Mouse (Mus musculus) retina, postnatal 1 day (tissue): ENCODE data around the gene Abhd4.

ENCODE experiments used
- DNase-seq: peaks from one replicate; pipeline ENCODE4 v3.0.0-alpha.2; 2012

The Abhd4 gene

DNA sequence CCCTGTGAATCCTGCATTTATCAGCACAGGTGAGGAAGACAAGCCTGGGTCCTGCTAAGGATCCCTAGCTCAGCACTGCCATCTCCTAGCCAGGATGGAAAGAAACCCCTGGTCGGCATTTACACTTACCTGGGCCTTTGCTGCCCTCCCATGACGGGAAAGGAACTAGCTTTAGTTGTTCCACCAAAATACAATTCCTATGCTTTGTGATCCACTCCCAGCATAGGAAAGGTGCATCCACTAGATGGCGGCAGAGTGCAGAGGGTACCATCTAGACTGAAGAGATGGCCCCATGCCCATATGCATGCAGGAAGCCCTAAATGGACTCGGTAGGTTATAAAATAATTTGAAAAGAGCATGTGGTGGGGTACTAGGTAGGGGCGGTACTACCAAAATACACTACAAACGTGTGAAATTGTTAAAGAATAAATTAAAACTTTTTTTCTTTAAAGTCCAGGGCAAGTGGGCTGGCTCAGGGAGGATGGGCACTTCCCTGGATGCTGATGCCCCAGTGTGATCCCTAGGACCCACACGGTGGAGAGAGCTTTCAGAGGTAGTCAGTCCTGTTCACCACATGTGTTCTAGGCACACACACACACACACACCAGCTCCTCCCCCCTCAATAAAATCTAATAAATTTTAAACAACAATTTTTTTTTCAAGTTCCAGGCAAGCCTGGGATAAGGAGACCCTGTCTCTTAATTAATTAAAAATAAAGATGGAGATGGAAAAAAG lies 14.8 kb upstream of the Abhd4 start:
- DNase-seq: peak; percentile 84

DNA sequence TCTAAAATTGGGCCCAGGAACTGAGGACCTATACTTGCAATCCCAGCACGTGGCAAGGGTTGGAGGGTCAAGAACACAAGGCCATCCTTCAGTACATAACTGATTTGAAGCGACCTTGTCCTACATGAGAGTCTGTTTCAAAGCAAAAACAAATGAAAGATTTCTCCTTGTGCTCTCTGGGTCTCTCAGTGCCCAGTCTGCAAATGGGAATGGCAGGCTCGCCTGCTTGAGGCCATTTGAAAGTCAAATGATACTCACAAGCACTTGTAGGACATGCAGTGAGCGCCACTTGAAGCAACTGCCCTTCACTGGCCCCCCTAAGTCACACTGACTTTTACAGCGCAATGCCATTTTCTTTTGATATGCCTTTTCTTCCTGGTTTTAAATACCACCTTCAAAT lies 13.4 kb upstream of the Abhd4 start:
- no peak for DNase-seq

DNA sequence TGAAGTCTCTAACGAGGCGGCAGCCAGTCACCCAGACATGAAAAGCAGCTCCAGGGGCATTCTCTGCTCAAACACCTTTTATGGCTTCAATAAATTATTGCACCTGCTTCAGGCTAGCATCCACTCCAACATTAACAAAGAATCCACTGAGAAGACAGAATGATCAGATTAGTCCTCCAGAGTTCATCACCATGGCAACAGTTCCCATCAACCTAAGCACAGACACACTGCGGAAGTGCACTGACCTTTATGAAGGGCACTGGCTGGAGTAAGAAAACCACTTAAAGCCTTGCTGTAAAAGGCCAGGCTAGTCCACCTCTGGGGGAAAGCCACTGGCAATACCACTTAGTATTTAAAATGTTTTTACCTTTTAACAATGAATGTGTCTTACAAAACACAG lies 9.8 kb upstream of the Abhd4 start:
- DNase-seq: peak; percentile 72

DNA sequence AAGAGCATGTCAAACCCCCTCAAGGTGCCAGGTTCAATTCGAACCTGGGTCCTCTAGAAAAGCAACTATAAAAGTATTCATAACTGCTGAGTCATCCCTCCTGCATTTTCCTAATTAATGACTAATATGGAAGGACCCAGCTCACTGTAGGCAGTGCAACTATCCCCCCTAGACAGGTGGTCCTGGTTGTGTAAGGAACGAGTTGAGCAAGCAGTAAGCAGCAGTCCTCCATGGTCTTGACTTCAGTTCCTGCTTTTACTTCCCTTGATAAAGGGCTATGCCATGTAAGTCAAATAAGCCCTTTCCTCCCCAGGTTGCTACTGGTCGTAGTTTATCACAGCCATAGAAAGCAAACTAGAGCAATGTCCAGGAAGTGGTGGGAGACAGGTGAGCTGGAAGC lies 7.8 kb upstream of the Abhd4 start:
- DNase-seq: no peak

DNA sequence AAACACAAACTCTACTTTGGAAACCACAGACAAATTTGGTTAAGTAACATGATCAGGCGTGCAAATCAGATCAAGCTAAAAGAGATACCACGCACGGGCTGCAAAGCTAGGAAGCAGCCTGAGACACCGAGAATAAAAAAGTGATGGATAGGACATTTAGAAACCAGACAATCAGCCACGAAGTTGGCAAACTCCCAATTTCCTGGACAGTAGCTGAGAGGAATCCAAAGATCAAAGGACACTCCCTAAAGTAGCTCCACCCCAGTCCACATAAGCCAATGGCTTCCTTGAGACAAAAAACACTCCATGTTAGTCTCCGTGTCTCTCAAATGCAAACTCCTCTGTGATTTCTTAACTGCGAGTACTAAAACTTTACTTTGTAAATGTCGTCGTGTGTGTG lies 4.7 kb upstream of the Abhd4 start:
- no peak for DNase-seq

DNA sequence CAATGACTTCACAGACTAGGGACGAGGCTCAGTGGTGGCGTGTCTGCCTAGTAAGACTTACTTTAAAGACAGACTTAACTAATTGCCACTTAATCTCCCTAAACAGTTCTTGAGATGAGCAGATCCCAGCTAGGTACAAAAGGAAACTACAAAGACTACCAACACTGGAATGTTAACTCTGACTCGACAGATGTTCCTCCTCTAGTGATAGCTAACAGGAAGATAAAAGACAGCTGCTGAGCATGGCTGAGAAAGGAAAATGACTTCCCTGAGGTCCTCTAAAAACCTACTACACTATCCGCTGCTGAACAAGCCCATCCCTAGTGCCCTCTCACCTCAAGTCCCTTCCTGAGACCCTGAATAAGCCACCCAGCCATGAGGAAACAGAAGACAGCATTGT lies 3.9 kb upstream of the Abhd4 start:
- DNase-seq: no peak

DNA sequence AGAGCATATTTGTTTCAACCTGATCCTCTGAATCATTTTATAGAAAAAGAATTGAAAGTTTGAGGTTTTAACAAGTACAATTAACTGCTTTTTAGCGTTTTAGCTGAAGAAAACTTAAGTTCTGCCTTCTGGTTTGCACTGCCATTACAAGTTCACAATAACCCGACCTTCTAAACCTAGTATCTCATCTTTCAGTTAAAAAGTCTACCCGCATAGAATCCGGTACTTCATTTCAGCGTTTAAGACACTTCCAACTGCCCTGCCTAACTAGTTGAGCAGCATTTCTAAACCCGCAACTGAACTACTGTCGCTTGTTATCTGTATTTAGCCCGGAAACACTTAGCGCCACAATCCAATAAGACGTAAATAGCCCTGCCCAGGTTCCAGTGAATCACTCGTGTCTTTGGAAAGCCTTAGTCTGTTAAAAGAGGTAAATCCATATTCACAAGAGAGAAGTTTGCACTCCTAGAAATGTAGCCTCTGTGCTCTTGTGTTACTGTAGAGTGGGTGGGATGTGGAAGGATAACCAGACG lies 748 bp downstream of the Abhd4 start:
- DNase-seq: no peak

DNA sequence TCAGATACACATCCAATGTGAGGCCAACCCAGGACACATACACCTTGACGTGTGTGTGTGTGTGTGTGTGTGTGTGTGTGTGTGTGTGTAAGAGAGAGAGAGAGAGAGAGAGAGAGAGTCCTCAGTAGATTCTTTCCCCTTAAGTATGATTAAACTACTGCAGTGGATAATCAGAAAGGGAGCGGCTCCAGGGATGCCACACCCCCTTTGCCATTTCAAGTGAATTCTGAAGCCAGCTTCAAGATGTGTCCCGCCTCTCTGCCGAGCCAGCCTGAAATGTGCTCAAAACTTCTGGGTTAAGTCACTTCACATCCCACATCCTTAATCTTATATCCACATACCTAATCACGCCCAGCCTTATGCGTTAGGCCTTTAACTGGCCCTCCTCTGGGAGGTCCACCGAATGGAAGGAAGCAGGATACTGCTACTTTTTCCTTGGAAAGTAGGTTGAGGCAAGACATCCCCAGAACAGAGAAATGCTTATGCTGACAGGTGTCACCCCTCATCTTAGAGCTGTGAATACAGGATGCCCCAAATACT lies 4.2 kb downstream of the Abhd4 start:
- DNase-seq: no peak

DNA sequence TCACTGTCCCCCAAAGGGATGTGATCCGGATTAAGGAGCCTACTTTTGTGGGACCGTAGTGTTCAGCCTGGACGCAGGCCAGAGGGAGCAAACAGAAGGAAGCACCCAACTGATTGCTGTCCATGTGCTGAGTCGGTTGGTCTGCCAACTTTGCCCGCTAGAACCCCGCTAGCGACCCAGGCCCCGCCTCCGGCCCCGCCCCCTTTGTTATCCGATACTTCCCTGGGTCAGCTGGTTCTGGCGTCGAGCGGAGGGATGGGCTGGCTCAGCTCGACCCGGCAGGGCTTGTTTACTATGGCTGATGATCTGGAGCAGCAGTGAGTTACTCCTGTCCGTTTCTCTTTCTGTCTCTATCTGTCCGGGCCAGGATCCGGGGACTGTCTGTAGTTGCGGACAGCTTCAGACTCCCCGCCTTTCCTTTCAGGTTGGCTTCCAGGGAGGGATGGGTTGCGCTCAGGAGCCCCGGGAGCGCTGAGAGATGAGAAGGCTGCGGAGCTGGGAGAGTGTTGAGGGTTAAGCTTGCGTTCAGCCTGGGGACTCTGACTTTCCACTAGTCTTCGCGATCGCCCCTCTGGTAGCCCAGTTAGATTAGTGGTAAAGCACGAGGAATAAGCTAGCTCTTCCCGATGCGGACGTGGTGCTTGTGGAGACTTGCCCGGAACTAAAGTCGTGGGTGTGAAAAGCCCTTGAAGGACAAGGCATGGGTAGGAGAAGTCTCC lies 5.2 kb downstream of the Abhd4 start:
- DNase-seq: peak; percentile 94

DNA sequence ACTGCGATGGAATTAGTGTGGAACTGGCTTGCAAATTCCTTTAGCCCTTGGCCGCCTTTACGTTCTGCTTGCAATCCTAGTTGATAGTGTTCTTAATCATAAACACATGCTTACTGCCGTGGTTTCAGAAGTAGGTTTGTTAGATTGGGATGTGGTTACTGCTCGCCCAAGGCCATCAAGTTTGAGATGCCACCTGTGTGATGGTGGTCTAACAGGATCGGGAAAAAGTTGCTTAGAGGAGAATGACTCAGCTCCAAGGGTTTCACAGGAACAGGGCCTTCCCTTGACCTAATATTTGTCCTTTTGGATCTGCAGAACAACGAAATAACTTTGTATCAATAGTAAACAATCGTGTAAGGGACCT lies 5.7 kb downstream of the Abhd4 start:
- no peak for DNase-seq

DNA sequence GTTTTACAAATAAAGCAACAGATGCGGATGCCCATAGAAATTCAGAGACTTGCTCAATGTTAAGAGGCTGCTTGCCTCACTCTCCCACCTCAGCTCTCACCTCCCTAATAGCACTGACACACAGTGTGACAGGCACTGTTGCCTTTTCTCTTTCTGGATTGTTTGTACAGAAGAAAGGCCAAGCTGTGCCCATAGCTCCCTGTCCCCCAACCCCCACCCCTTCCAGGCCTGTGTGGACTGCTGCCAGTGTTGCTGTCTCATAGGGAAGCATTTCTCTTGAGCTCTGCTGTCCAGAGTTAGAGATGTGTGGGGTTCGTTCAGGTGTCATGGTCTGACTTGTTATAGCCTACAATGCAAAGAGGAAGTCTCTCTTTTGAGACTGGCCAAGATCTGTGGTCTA lies 6.2 kb downstream of the Abhd4 start:
- DNase-seq: no peak

DNA sequence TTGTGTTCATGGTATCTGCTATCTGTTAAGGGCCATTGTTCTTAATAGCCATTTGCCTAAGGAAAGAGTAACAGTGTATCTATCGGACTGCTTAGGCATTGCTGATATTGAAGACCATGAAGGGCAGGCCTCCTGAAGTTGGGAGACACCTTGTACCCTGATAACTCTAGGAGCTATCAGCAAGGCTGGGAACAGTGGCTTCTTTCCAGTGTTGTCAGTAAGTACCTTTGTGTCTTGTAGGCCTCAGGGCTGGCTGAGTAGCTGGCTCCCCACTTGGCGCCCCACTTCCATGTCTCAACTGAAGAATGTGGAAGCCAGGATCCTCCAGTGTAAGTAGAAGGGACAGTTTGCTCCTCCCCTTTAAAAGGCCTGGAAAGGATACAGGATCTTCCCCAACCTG lies 7.4 kb downstream of the Abhd4 start:
- DNase-seq: no peak

DNA sequence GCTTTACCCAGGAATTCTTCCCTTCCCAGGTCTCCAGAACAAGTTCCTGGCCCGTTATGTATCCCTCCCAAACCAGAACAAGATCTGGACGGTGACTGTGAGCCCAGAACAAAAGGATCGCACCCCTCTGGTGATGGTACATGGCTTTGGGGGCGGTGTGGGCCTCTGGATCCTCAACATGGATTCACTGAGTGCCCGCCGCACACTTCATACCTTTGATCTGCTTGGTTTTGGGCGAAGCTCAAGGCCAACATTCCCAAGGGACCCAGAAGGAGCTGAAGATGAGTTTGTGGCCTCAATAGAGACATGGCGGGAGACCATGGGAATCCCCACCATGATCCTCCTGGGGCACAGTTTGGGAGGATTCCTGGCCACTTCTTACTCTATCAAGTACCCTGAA lies 8.6 kb downstream of the Abhd4 start:
- no peak for DNase-seq

DNA sequence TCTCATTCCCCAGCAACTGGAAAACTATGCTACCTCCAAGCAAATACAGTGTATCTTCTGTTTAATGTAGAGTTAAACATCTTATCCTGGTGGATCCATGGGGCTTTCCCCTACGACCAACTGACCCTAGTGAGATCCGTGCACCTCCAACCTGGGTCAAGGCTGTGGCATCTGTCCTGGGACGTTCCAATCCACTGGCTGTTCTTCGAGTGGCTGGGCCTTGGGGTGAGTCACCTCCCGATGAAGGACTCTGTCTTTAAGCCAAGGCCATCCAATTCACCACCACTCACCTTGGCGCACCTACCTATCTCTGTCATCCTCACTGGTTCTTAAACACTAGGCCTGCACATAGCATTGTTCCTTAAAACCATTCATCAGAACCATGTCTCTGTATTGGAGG lies 9.1 kb downstream of the Abhd4 start:
- DNase-seq: no peak

DNA sequence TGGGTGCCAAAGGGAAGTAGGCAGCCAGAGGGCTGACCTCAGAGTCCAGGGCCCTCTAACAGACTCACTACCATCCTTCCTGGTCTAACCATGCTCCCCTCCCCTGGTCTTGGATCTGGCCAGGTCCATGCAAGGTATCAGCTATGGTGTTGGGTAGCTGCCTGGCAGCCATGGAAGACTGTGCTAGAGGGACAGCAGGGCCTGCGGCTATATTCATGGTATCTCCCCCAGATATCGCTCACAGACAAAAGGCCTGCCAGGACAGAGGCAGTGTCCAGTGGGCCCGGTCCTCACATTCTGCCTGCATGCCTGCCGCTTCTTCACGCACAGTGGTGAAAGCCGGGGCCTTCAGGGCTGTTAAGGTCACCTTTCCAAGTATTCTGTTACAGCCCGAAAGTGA lies 10.2 kb downstream of the Abhd4 start:
- DNase-seq: no peak

DNA sequence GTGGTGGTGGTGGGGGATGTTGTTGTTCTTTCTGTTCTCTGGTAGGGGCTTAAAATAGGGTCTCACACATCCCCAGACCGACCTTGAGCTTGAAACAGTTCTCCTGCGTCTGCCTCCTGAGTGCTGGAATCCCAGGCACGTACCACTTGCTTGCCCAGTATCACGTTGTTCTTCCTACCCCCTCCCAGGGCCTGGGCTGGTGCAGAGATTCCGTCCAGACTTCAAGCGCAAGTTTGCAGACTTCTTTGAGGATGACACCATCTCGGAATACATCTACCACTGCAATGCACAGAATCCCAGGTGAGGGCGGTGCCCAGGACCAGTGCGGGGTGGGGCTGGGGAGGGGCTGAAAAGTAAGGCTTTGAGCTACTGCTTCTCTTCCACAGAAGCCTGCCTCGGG lies 11.1 kb downstream of the Abhd4 start:
- no peak for DNase-seq

DNA sequence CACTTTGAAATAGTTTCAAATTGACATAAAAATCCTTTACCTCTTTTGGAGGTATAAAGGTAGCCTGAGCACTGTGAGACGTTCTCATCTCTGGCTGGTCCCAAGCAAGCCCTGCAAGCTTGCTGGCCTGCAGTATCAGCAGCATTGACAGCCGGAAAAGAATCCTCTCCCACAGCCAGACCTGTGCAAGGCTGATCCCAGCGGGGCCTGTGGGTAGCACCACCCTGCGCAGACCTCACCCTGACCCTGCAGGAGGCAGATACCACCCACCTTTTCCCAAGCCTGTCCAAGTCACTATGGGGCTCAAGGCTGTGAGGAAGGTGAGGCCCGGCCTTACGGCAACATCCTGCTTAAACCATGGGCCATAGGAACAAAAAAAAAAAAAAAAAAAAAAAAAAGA lies 12.0 kb downstream of the Abhd4 start:
- no peak for DNase-seq

DNA sequence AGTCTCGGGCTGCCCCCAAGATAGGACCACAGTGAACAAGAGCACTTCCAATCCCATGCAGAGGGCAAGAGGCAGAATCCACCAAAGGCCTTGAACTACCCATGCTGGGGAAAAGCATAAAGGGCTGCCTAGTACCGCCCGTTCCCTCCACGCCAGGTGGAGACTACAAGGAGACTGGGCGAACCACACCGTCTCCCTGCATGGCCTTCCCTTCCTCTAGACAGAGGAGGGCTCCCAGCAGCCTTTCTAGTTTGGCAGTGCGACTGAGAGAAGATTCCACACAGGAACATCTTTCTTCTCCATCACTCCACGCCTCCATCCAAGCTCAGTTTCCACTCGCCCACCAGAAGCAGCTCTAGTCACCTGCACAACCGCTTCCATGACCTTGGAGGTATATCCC lies 14.0 kb downstream of the Abhd4 start:
- DNase-seq: no peak

DNA sequence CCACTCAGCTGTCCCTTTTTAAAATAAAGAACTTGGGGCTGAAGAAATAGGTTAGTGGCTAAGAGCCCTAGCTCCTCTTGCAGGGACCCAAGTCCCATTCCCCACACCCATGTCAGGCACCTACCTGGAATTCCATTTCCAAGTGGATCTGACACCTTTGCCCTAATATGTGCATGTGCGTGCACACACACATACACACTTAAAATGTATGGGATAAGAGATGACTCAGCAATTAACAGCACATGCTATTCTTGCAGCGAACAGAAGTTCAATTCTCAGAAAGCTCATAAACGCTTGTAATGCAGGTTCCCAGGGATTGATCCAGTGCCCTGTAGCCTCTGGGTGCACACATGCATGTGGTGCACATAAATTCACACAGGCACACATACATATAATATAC lies 15.6 kb downstream of the Abhd4 start:
- no peak for DNase-seq

DNA sequence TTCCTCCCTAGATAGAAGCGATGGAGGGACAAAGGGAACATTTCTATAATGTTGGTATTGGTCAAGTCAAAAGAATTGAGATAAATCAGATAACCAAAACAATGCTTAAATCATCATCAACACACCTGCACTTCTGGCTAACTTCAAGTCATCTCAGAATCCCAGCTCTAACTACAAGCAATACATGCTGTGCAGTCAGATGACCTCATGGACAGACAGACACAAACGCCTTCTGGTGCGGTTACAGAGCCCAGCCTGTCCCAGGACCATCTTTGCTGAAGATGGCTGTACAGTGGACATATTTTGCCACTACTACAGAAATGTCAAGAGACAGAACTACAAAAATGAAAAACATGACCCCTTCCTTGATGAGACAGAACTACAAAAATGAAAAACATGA lies 16.4 kb downstream of the Abhd4 start:
- DNase-seq: no peak

DNA sequence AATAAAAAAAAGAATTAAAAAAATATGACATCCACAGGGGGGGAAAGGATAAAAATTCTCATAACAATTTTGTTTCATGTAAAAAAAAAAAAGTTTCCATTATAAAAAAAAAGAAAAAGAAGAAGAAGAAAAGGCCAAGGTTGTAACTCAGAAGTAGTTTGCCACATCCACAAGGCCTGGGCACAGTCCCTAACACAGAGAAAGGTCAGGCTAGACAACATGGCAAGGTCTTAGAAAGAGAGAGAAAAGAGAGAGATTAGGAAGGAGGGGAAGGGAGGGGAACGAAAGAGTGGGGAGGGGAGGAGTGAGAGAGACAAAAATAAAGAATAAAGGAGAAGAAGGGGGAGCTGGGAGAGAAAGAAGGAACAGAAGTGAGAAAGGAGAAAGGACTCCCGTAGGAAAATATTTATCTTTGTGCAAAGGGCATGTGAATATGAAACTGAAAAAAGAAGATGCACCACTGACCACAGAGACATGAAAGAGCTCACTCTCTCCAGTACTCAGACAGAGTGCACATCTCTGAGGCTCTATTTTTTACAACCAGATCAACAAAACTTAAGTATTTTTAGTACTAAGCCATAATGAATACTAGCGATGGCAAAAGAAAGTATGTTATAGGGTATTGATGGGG lies 18.1 kb downstream of the Abhd4 start:
- DNase-seq: no peak

DNA sequence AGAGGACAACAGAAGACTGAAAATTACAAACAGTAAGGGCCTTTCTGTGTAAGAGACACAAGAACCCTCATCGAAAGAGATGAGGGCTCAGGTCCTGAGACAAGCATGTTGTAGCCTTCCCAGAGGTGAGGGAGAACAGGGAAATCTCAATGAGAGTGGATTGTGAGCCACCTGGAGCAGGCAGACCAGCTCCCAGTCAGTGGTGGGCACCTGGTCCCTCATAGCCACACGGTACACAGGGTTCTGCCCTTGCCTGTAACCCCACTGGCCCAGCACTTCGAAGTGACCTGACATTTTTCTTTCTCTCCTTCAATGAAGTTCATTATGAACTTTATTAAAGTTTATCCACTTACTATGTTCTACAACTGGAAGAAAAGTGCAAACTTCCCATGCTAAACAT lies 18.7 kb downstream of the Abhd4 start:
- no peak for DNase-seq

DNA sequence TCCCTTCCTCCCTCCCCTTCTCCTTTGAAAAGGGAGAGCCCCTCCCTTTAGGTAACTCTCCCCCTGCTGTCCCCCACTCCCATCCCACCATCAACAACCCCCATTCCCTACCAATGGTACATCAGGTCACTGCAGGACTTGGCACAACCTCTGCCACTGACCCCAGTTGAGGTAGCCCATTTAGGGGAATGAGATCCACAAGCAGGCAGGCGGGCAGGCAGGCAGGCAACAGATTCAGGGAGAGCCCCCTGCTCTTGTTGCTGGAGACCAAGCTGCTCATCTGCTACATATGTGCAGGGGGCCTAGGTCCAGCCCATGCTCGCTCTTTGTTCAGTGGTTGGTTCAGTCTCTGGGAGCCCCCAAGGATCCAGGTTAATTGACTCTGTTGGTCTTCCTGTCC lies 22.5 kb downstream of the Abhd4 start:
- DNase-seq: no peak

DNA sequence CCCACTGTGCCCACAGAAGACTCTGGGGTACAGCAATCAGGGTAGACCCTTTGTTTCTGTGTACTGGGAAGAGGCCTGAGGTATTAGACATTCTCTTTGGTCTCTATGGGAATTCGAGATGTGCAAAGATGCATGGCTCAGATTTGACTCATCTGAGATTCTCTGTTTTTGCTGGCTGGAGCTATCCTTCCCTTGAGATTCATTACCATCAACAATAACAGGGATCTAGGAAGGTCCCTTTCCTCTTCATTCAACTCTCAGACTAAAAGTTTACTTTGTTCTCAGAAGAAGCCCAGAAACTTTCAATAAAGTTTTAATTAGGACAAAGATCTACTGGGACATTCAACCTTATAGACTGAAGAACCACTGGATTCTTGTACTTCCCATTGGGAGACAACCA lies 30.9 kb downstream of the Abhd4 start, which contains the start of gene Olfr49:
TSS of gene Olfr49 (minus strand) at position 101 of the 400 bp plus-strand sequence.
- no peak for DNase-seq
